Mouse (Mus musculus) heart, adult 18-20 months (tissue): ENCODE data around the gene Taf1d. TPM values are rescaled to one million over a fixed set of nuclear protein-coding genes. Genes with fewer than 3 reads are reported as not detected.
"Not testable (repeated sequence)": the region's sequence is repeated elsewhere in the genome, so short reads cannot be mapped to it uniquely, and the experiment has no call there.

Source experiments
- DNase-seq, 2 experiments: peaks; one replicate each; pipeline ENCODE4 v3.0.0; 2021 to 2022; ENCODE audit warnings: mixed read lengths in 1 of 2
- long read RNA-seq, 2 experiments: library from polyadenylated mRNA; stranded (forward); transcript quantifications; one replicate each; pipeline ENCODE4 v2.0.0; 2021
- total RNA-seq, 2 experiments: library from RNA; stranded (reverse); gene quantifications; 2 replicates each; pipeline ENCODE4 v1.2.3; 2021

Taf1d gene
- 10 to 100 TPM; 21.5 to 33.2 TPM for total RNA-seq
- long read RNA-seq, experiment 1, partial matches to known transcripts, result 1 of 6 reads
- long read RNA-seq, experiment 1, other reads (novel, unspliced or antisense), result 2 of 6 reads
- long read RNA-seq, experiment 2, partial matches to known transcripts, result 5 of 7 reads
- long read RNA-seq, experiment 2, other reads (novel, unspliced or antisense), result 0 of 7 reads

GRCm38 (mm10) chr9:15305503-15306397, at the start of gene Taf1d:
Taf1d (plus strand) TSS chr9:15306214.
- DNase-seq, result peak; percentile 97 to 100

GRCm38 (mm10) chr9:15256214-15256613, 49.8 kb upstream of the Taf1d start:
- no peak for DNase-seq

- DNase-seq, result no peak
Measured at GRCm38 (mm10) chr9:15261980-15262379, 44.0 kb upstream of the Taf1d start.

GRCm38 (mm10) chr9:15263487-15263886, 42.5 kb upstream of the Taf1d start:
- DNase-seq, result no peak

GRCm38 (mm10) chr9:15273981-15274380, 32.0 kb upstream of the Taf1d start:
- no peak for DNase-seq

- DNase-seq, result no peak
Measured at GRCm38 (mm10) chr9:15276855-15277254, 29.2 kb upstream of the Taf1d start.

- DNase-seq, result no peak
Measured at GRCm38 (mm10) chr9:15278343-15278742, 27.7 kb upstream of the Taf1d start.

GRCm38 (mm10) chr9:15279139-15279648, 26.8 kb upstream of the Taf1d start:
- DNase-seq, result no peak

- peak; percentile 96 for DNase-seq
Measured at GRCm38 (mm10) chr9:15279649-15280490, 26.1 kb upstream of the Taf1d start, which contains the start of gene Med17. Med17 (minus strand) TSS chr9:15279931.

- no peak for DNase-seq
Measured at GRCm38 (mm10) chr9:15280491-15280879, 25.5 kb upstream of the Taf1d start.

- DNase-seq, result no peak
Measured at GRCm38 (mm10) chr9:15285443-15285842, 20.6 kb upstream of the Taf1d start.

GRCm38 (mm10) chr9:15287846-15288245, 18.2 kb upstream of the Taf1d start:
- DNase-seq, result no peak

GRCm38 (mm10) chr9:15288402-15288801, 17.6 kb upstream of the Taf1d start:
- no peak for DNase-seq

GRCm38 (mm10) chr9:15289251-15289650, 16.8 kb upstream of the Taf1d start:
- DNase-seq, result no peak

- DNase-seq, result no peak
Measured at GRCm38 (mm10) chr9:15297112-15297511, 8.9 kb upstream of the Taf1d start.

- no peak for DNase-seq
Measured at GRCm38 (mm10) chr9:15298451-15298850, 7.6 kb upstream of the Taf1d start.

GRCm38 (mm10) chr9:15300056-15300455, 6.0 kb upstream of the Taf1d start:
- DNase-seq, result no peak

- peak; percentile 43 to 44 for DNase-seq
Measured at GRCm38 (mm10) chr9:15301399-15301798, 4.6 kb upstream of the Taf1d start.

GRCm38 (mm10) chr9:15302006-15302405, 4.0 kb upstream of the Taf1d start:
- not testable (repeated sequence) for DNase-seq

GRCm38 (mm10) chr9:15302881-15303280, 3.1 kb upstream of the Taf1d start:
- DNase-seq, result no peak

GRCm38 (mm10) chr9:15306398-15307119, 545 bp downstream of the Taf1d start, which contains the start of gene 4931406C07Rik:
4931406C07Rik (minus strand) TSS chr9:15306448.
- peak in 1 of 2 experiments; percentile 29 for DNase-seq
